Mouse (Mus musculus): ENCODE measurements around the gene Dvl3. TPM values are rescaled to one million over a fixed set of nuclear protein-coding genes. Genes with fewer than 3 reads are reported as not detected.

The Dvl3 gene
- total and polyA plus RNA-seq, 3 experiments: 1.9 to 16.9 (median 7.7) TPM

GRCm38 (mm10) chr16:20517701-20518374 lies 1.1 kb downstream of the Dvl3 start:
- Histone ChIP-seq H3K27me3 (replicated peaks) (no peaks in the 10 kb centered on the region), H3K4me2 (ENCODE audit: insufficient read depth, low read depth, poor library complexity, severe bottlenecking) (peak overlapping the region; percentile 65), H3K79me2 (replicated peaks; ENCODE audit: control insufficient read depth, extremely low read depth, insufficient read depth, poor library complexity, severe bottlenecking) (peaks cover 13% of the 10 kb centered on the region), H3K27ac (ENCODE audit: insufficient read depth, low read depth) (no peak overlapping the region), H3K36me3 (replicated peaks in 1 of 2; ENCODE audit: control insufficient read depth in 1 of 2, insufficient read depth in 1 of 2, low read length in 1 of 2) (peaks cover 9 to 35% of the 10 kb centered on the region in 2 experiments), H3K9me3 (replicated peaks; ENCODE audit: low read length) (peaks cover 5% of the 10 kb centered on the region), H3K9ac (ENCODE audit: insufficient read depth, low read depth) (peak overlapping the region; percentile 97), H3K4me1 (ENCODE audit: control insufficient read depth in 1 of 2, insufficient read depth in 2 of 2) (peaks cover 3 to 29% of the 10 kb centered on the region in 2 experiments), H3K4me3 (replicated peaks in 1 of 3; ENCODE audit: low read depth in 2 of 3, low read length in 2 of 3, poor library complexity in 1 of 3) (peak overlapping the region; percentile 73 to 92 (median 90))
- TF ChIP-seq BHLHE40 (IDR thresholded peaks at IDR 0.05; ENCODE audit: low read depth, low read length) (no peak), TCF12 (IDR thresholded peaks at IDR 0.05; ENCODE audit: low read depth, low read length) (0 out of 2 replicates have a peak, but pooled peaks have one; percentile 14), USF1 (IDR thresholded peaks at IDR 0.05; ENCODE audit: low read depth, low read length) (no peak)
- dilution Hi-C loops (cut with MboI; ENCODE audit: extremely low pct_ligation_motif_present, extremely low pct_unique_long_range_greater_than_20kb, low sequenced_read_pairs): no loop called here
- peak; percentile 21 for DNase-seq (ENCODE audit: extremely low read depth)
- in situ Hi-C loops (cut with MboI; ENCODE audit: low pct_ligation_motif_present, low pct_unique_long_range_greater_than_20kb, low sequenced_read_pairs): no loop called here

DNA sequence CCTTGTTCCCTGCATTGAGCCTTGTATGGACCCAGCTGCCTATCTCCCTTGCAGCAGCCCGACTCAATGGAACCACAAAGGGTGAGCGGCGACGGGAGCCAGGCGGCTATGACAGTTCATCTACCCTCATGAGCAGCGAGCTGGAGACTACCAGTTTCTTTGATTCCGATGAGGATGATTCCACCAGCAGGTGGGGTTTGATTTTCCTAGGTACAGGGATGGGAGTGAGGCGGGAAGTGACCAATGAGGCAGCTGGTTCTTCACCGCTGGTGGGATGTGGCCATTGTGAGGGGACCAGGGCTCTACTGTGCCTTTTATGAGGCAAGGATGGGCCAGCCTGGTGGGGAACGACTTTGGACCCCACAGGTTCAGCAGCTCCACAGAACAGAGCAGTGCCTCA lies 7.1 kb downstream of the Dvl3 start:
- Histone ChIP-seq H3K27me3 (replicated peaks) (no peaks in the 10 kb centered on the region), H3K4me3 (replicated peaks in 1 of 3; ENCODE audit: low read depth in 2 of 3, low read length in 2 of 3, poor library complexity in 1 of 3) (no peak overlapping the region), H3K79me2 (replicated peaks; ENCODE audit: control insufficient read depth, extremely low read depth, insufficient read depth, poor library complexity, severe bottlenecking) (no peaks in the 10 kb centered on the region; the same call in 1 of the 2 replicates), H3K9me3 (replicated peaks; ENCODE audit: low read length) (peaks cover 5% of the 10 kb centered on the region), H3K4me1 (ENCODE audit: control insufficient read depth in 1 of 2, insufficient read depth in 2 of 2) (peaks cover 0 to 9% of the 10 kb centered on the region in 2 experiments; a peak in 1 of 4 replicates), H3K4me2 (ENCODE audit: insufficient read depth, low read depth, poor library complexity, severe bottlenecking) (no peak overlapping the region), H3K9ac (ENCODE audit: insufficient read depth, low read depth) (no peak overlapping the region), H3K36me3 (replicated peaks in 1 of 2; ENCODE audit: control insufficient read depth in 1 of 2, insufficient read depth in 1 of 2, low read length in 1 of 2) (peaks cover 64 to 93% of the 10 kb centered on the region in 2 experiments), H3K27ac (ENCODE audit: insufficient read depth, low read depth) (no peak overlapping the region)
- TF ChIP-seq TBP (conservative IDR thresholded peaks at IDR 0.05; ENCODE audit: low read depth, low read length) (no peak), HCFC1 (IDR thresholded peaks at IDR 0.05; ENCODE audit: low read depth, low read length) (no peak), MAX (IDR thresholded peaks at IDR 0.05; ENCODE audit: low read length) (no peak), POLR2AphosphoS2 (IDR thresholded peaks at IDR 0.05; ENCODE audit: low read depth, low read length) (no peak), ZKSCAN1 (IDR thresholded peaks at IDR 0.05; ENCODE audit: borderline replicate concordance, low read depth, low read length) (no peak), ZMIZ1 (IDR thresholded peaks at IDR 0.05; ENCODE audit: low read depth, low read length) (no peak), KAT2A (IDR thresholded peaks at IDR 0.05; ENCODE audit: insufficient replicate concordance, low read length) (no peak), MAZ (IDR thresholded peaks at IDR 0.05; ENCODE audit: low read depth, low read length) (no peak)
- dilution Hi-C loops (cut with MboI; ENCODE audit: extremely low pct_ligation_motif_present, extremely low pct_unique_long_range_greater_than_20kb, low sequenced_read_pairs) (no loop called here), in situ Hi-C loops (cut with MboI; ENCODE audit: low pct_ligation_motif_present, low pct_unique_long_range_greater_than_20kb, low sequenced_read_pairs) (no loop called here)
- DNase-seq (ENCODE audit: extremely low read depth): no peak

DNA sequence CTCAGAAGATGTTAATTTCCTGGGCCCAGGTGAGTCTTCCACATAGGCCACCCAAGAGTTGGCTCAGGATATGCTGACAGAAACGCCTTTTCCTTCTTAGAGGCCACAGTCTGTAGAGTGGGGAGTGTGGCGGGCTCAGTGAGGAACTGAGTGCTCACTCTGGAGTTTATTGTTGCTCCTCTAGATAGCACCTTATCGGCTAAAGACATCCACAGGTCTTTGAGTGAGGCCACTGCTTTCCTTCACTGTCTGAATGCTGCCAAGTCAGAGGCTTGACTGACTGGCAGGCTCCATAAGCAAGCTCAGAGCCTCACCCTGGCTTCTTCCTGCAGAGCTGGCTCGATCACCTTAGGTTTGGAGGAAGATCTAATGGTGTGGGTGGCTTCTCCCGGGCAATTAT lies 12.0 kb downstream of the Dvl3 start:
- DNase-seq (ENCODE audit: extremely low read depth): no peak
- dilution Hi-C loops (cut with MboI; ENCODE audit: extremely low pct_ligation_motif_present, extremely low pct_unique_long_range_greater_than_20kb, low sequenced_read_pairs): no loop called here
- Histone ChIP-seq H3K4me3 (replicated peaks in 1 of 3; ENCODE audit: low read depth in 2 of 3, low read length in 2 of 3, poor library complexity in 1 of 3) (no peak overlapping the region), H3K27me3 (replicated peaks) (no peaks in the 10 kb centered on the region), H3K9me3 (replicated peaks; ENCODE audit: low read length) (no peaks in the 10 kb centered on the region), H3K4me2 (ENCODE audit: insufficient read depth, low read depth, poor library complexity, severe bottlenecking) (no peak overlapping the region), H3K27ac (ENCODE audit: insufficient read depth, low read depth) (no peak overlapping the region), H3K9ac (ENCODE audit: insufficient read depth, low read depth) (no peak overlapping the region), H3K79me2 (replicated peaks; ENCODE audit: control insufficient read depth, extremely low read depth, insufficient read depth, poor library complexity, severe bottlenecking) (no peaks in the 10 kb centered on the region), H3K4me1 (ENCODE audit: control insufficient read depth in 1 of 2, insufficient read depth in 2 of 2) (no peaks in the 10 kb centered on the region), H3K36me3 (replicated peaks in 1 of 2; ENCODE audit: control insufficient read depth in 1 of 2, insufficient read depth in 1 of 2, low read length in 1 of 2) (peaks cover 70 to 96% of the 10 kb centered on the region in 2 experiments)
- in situ Hi-C loops (cut with MboI; ENCODE audit: low pct_ligation_motif_present, low pct_unique_long_range_greater_than_20kb, low sequenced_read_pairs): no loop called here
- TF ChIP-seq USF1 (IDR thresholded peaks at IDR 0.05; ENCODE audit: low read depth, low read length) (no peak), PAX5 (IDR thresholded peaks at IDR 0.05; ENCODE audit: low read length) (no peak), ZC3H11A (IDR thresholded peaks at IDR 0.05; ENCODE audit: low read depth, low read length) (no peak), JUN (IDR thresholded peaks at IDR 0.05; ENCODE audit: insufficient read depth, low read depth, low read length) (no peak)

Measured in CH12.LX (cell line).